Mouse (Mus musculus): ENCODE results near the gene Lgalsl. TPM values are rescaled to one million over a fixed set of nuclear protein-coding genes. Genes with fewer than 3 reads are reported as not detected.

The Lgalsl gene
- polyA plus RNA-seq, 1 experiment from 2014 or later = 74.7 TPM

- H3K27me3 ChIP-seq = no peaks in the 10 kb centered on the region
- H3K9me3 ChIP-seq (replicated peaks) = no peaks in the 10 kb centered on the region
- H3K4me2 ChIP-seq (replicated peaks) = 0 out of 2 replicates have a peak overlapping the region, but pooled peaks have one; percentile 27
- ATAC-seq (ENCODE audit: insufficient number of reproducible peaks, low FRiP score, low TSS enrichment, low read depth) = no peak
- WGBS = 41% methylated on average over 6 of the region's 6 CpGs
- peaks cover 41% of the 10 kb centered on the region for H3K4me1 ChIP-seq
- H3K36me3 ChIP-seq = no peaks in the 10 kb centered on the region
- H3K9ac ChIP-seq = no peak overlapping the region
- H3K27ac ChIP-seq (replicated peaks) = peak overlapping the region; percentile 90
- no peak overlapping the region for H3K4me3 ChIP-seq (replicated peaks)
Measured at GRCm38 (mm10) chr11:20859858-20860257, 29.0 kb upstream of the Lgalsl start.

GRCm38 (mm10) chr11:20858921-20859668 is 28.2 kb upstream of the Lgalsl start:
- H3K9me3 ChIP-seq (replicated peaks) = no peaks in the 10 kb centered on the region
- H3K4me2 ChIP-seq (replicated peaks) = peak overlapping the region; percentile 27; the same call in 1 of the 2 replicates
- ATAC-seq (ENCODE audit: insufficient number of reproducible peaks, low FRiP score, low TSS enrichment, low read depth) = peak; percentile 92
- H3K27me3 ChIP-seq = no peaks in the 10 kb centered on the region
- peaks cover 41% of the 10 kb centered on the region for H3K4me1 ChIP-seq
- no peak overlapping the region for H3K4me3 ChIP-seq (replicated peaks)
- peak overlapping the region; percentile 90 for H3K27ac ChIP-seq (replicated peaks)
- no peaks in the 10 kb centered on the region for H3K36me3 ChIP-seq
- H3K9ac ChIP-seq = no peak overlapping the region
- WGBS = 8% methylated on average over 9 of the region's 9 CpGs

GRCm38 (mm10) chr11:20857921-20858320 is 27.1 kb upstream of the Lgalsl start:
- no peak overlapping the region for H3K4me3 ChIP-seq (replicated peaks)
- no peak overlapping the region for H3K9ac ChIP-seq
- ATAC-seq (ENCODE audit: insufficient number of reproducible peaks, low FRiP score, low TSS enrichment, low read depth) = no peak
- H3K4me1 ChIP-seq = peaks cover 38% of the 10 kb centered on the region
- H3K27ac ChIP-seq (replicated peaks) = peak overlapping the region; percentile 90
- no peak overlapping the region for H3K4me2 ChIP-seq (replicated peaks)
- H3K36me3 ChIP-seq = no peaks in the 10 kb centered on the region
- WGBS = 77% methylated on average over 4 of the region's 4 CpGs
- H3K9me3 ChIP-seq (replicated peaks) = no peaks in the 10 kb centered on the region
- no peaks in the 10 kb centered on the region for H3K27me3 ChIP-seq

GRCm38 (mm10) chr11:20854032-20854741 is 23.3 kb upstream of the Lgalsl start:
- H3K27me3 ChIP-seq = no peaks in the 10 kb centered on the region
- H3K4me2 ChIP-seq (replicated peaks) = no peak overlapping the region
- H3K36me3 ChIP-seq = no peaks in the 10 kb centered on the region
- no peak for ATAC-seq (ENCODE audit: insufficient number of reproducible peaks, low FRiP score, low TSS enrichment, low read depth)
- no peak overlapping the region for H3K4me3 ChIP-seq (replicated peaks)
- WGBS = 70% methylated on average over 4 of the region's 4 CpGs
- peaks cover 29% of the 10 kb centered on the region for H3K4me1 ChIP-seq
- no peaks in the 10 kb centered on the region for H3K9me3 ChIP-seq (replicated peaks)
- H3K9ac ChIP-seq = no peak overlapping the region
- no peak overlapping the region for H3K27ac ChIP-seq (replicated peaks)

GRCm38 (mm10) chr11:20850196-20850595 is 19.3 kb upstream of the Lgalsl start:
- no peak overlapping the region for H3K4me3 ChIP-seq (replicated peaks)
- H3K27me3 ChIP-seq = no peaks in the 10 kb centered on the region
- peaks cover 13% of the 10 kb centered on the region for H3K4me1 ChIP-seq
- 95% methylated on average over 1 of the region's 1 CpGs for WGBS
- no peak overlapping the region for H3K9ac ChIP-seq
- no peak overlapping the region for H3K4me2 ChIP-seq (replicated peaks)
- no peaks in the 10 kb centered on the region for H3K36me3 ChIP-seq
- 0 out of 2 replicates have a peak overlapping the region, but pooled peaks have one; percentile 65 for H3K27ac ChIP-seq (replicated peaks)
- ATAC-seq (ENCODE audit: insufficient number of reproducible peaks, low FRiP score, low TSS enrichment, low read depth) = no peak
- no peaks in the 10 kb centered on the region for H3K9me3 ChIP-seq (replicated peaks)

- H3K27ac ChIP-seq (replicated peaks) = peak overlapping the region; percentile 65
- no peaks in the 10 kb centered on the region for H3K36me3 ChIP-seq
- WGBS = 45% methylated on average over 5 of the region's 5 CpGs
- peak; percentile 73; the same call in 1 of the 2 replicates for ATAC-seq (ENCODE audit: insufficient number of reproducible peaks, low FRiP score, low TSS enrichment, low read depth)
- no peak overlapping the region for H3K9ac ChIP-seq
- peaks cover 12% of the 10 kb centered on the region for H3K4me1 ChIP-seq
- H3K27me3 ChIP-seq = no peaks in the 10 kb centered on the region
- no peak overlapping the region for H3K4me2 ChIP-seq (replicated peaks)
- no peak overlapping the region for H3K4me3 ChIP-seq (replicated peaks)
- H3K9me3 ChIP-seq (replicated peaks) = no peaks in the 10 kb centered on the region
Measured at GRCm38 (mm10) chr11:20849403-20849802, 18.5 kb upstream of the Lgalsl start.

DNA sequence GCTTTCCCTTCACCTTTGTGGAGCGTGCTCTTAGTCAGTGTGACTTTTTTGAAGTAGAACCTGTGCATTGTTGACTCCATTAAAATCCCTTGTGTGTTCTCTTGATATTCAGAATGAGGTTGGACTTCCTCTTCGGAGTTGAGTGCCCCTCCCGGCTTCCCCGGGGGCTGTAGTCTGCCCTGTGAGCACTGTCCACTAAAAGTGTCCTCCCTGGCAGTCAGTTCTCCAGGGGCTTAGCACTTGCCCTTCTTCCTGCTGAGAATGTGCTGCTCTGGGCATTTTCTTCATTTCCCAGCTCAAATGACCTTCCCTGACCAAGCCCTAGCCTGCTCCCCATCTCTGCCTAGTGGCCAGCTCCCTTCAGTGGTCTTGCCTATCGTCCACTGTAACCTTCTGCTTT is 6.5 kb upstream of the Lgalsl start:
- Histone ChIP-seq H3K9me3 (replicated peaks) (no peaks in the 10 kb centered on the region), H3K36me3 (no peaks in the 10 kb centered on the region), H3K9ac (no peak overlapping the region), H3K27me3 (no peaks in the 10 kb centered on the region), H3K4me1 (peaks cover 4% of the 10 kb centered on the region; the same call in 1 of the 2 replicates), H3K27ac (replicated peaks) (no peak overlapping the region), H3K4me3 (replicated peaks) (no peak overlapping the region), H3K4me2 (replicated peaks) (no peak overlapping the region)
- no peak for ATAC-seq (ENCODE audit: insufficient number of reproducible peaks, low FRiP score, low TSS enrichment, low read depth)
- 87% methylated on average over 5 of the region's 5 CpGs for WGBS

DNA sequence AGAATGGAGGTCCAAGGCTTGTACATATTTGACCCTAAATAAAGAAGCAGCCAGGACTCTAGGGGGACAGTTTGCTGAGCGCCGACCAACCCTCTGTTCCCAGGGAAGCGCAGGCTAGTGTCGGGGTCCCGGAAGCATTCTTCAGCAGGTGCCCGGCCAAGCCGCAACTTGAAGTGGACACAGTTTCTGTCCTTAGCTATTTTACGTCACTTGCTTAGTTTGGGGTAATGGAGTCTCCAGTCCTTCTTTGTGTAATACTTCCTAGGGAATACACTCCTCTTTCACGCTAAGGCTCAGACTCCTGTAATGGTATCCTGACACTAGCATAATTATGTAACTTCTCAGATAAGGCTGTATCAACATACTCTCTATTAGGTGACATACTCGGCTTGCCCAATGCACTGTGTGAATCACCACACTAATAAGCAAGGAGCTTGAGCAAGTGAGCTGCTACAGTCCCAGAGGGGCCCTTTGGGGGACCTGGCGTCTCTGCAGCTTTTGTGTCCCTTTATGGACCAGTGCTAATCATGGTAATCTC is 813 bp upstream of the Lgalsl start:
- H3K36me3 ChIP-seq = peaks cover 9% of the 10 kb centered on the region; the same call in 1 of the 2 replicates
- peak overlapping the region; percentile 83 for H3K9ac ChIP-seq
- peak overlapping the region; percentile 95; the same call in 1 of the 2 replicates for H3K27ac ChIP-seq (replicated peaks)
- peak overlapping the region; percentile 89 for H3K4me2 ChIP-seq (replicated peaks)
- no peaks in the 10 kb centered on the region for H3K27me3 ChIP-seq
- no peak for ATAC-seq (ENCODE audit: insufficient number of reproducible peaks, low FRiP score, low TSS enrichment, low read depth)
- peak overlapping the region; percentile 85 for H3K4me3 ChIP-seq (replicated peaks)
- H3K9me3 ChIP-seq (replicated peaks) = no peaks in the 10 kb centered on the region
- 14% methylated on average over 11 of the region's 11 CpGs for WGBS
- peaks cover 25% of the 10 kb centered on the region for H3K4me1 ChIP-seq

DNA sequence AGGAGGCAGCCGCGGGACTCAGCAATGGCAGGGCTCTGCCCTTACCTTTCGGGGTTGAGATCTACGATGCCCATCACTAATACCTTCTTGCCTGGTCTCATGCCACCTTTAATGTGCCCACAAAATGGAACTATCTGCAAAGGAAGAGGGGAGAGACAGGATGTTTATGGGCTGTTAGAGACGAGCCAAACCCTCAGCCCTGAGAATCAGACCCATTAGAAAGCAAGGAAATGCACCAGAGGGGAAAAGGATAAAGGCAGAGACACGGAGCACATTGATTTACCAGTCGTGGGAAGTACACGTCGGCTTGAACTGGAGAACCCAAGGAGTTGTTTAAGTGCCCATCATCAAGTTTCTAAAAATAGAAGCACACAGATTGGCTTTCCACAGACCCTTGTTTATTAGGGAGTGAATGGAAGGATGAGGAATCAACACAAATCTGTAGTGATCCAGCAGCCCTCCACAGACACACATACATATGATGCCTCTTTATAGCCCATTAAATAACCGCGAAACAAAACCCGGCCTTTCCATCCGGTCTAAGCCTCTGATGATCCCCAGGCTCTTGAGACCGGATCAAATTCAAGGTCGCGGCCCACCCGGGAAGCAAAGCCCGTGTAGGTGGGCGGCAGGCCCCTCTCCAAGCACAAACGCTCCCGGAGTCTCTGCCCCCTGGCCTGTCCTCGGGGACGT is 717 bp downstream of the Lgalsl start:
- Histone ChIP-seq H3K4me1 (peaks cover 25% of the 10 kb centered on the region), H3K4me2 (replicated peaks) (peak overlapping the region; percentile 89), H3K27ac (replicated peaks) (peak overlapping the region; percentile 95), H3K36me3 (peaks cover 16% of the 10 kb centered on the region; the same call in 1 of the 2 replicates), H3K9ac (peak overlapping the region; percentile 83), H3K4me3 (replicated peaks) (peak overlapping the region; percentile 85), H3K27me3 (no peaks in the 10 kb centered on the region), H3K9me3 (replicated peaks) (no peaks in the 10 kb centered on the region)
- 10% methylated on average over 23 of the region's 23 CpGs for WGBS
- peak; percentile 37 for ATAC-seq (ENCODE audit: insufficient number of reproducible peaks, low FRiP score, low TSS enrichment, low read depth)

- peak overlapping the region; percentile 85 for H3K4me3 ChIP-seq (replicated peaks)
Measured at GRCm38 (mm10) chr11:20829056-20829686, 1.7 kb downstream of the Lgalsl start.

More at GRCm38 (mm10) chr11:20829056-20829686, 1.7 kb downstream of the Lgalsl start:
- Histone ChIP-seq H3K27ac (replicated peaks) (peak overlapping the region; percentile 95), H3K36me3 (peaks cover 16% of the 10 kb centered on the region; the same call in 1 of the 2 replicates), H3K4me2 (replicated peaks) (peak overlapping the region; percentile 89), H3K9me3 (replicated peaks) (no peaks in the 10 kb centered on the region), H3K4me1 (peaks cover 25% of the 10 kb centered on the region), H3K27me3 (no peaks in the 10 kb centered on the region), H3K9ac (no peak overlapping the region; the same call in 1 of the 2 replicates)
- ATAC-seq (ENCODE audit: insufficient number of reproducible peaks, low FRiP score, low TSS enrichment, low read depth) = no peak
- 35% methylated on average over 9 of the region's 9 CpGs for WGBS
